Mouse (Mus musculus): ENCODE results near the gene Mfsd13b. TPM values are rescaled to one million over a fixed set of nuclear protein-coding genes. Genes with fewer than 3 reads are reported as not detected.
"Not testable (repeated sequence)": the region's sequence is repeated elsewhere in the genome, so short reads cannot be mapped to it uniquely, and the experiment has no call there.

Gene Mfsd13b
- total RNA-seq, 4 experiments from 2014 or later: 0.15 to 0.49 TPM; not detected in 2

GRCm38 (mm10) chr7:120991191-120991590 is 8.9 kb downstream of the Mfsd13b start:
- DNase-seq: no peak

GRCm38 (mm10) chr7:120999021-120999530 is 16.8 kb downstream of the Mfsd13b start:
- no peak for DNase-seq

GRCm38 (mm10) chr7:121000065-121000822 is 17.9 kb downstream of the Mfsd13b start:
- DNase-seq: no peak

GRCm38 (mm10) chr7:121001879-121002278 is 19.6 kb downstream of the Mfsd13b start:
- no peak for DNase-seq

GRCm38 (mm10) chr7:121002407-121002928 is 20.2 kb downstream of the Mfsd13b start:
- DNase-seq: no peak

GRCm38 (mm10) chr7:121003793-121004418 is 21.6 kb downstream of the Mfsd13b start:
- peak; percentile 6 for DNase-seq

GRCm38 (mm10) chr7:121011794-121012689 is 29.7 kb downstream of the Mfsd13b start:
- no peak for DNase-seq

GRCm38 (mm10) chr7:121014486-121014885 is 32.2 kb downstream of the Mfsd13b start:
- DNase-seq: no peak

GRCm38 (mm10) chr7:121018778-121019177 is 36.5 kb downstream of the Mfsd13b start:
- DNase-seq: no peak

GRCm38 (mm10) chr7:121020277-121020676 is 38.0 kb downstream of the Mfsd13b start:
- no peak for DNase-seq

- no peak for DNase-seq
Observed at GRCm38 (mm10) chr7:121025221-121026008, 43.1 kb downstream of the Mfsd13b start.

GRCm38 (mm10) chr7:121026300-121026699 is 44.0 kb downstream of the Mfsd13b start:
- no peak for DNase-seq

- DNase-seq: not testable (repeated sequence)
Observed at GRCm38 (mm10) chr7:121029947-121030346, 47.6 kb downstream of the Mfsd13b start.

GRCm38 (mm10) chr7:121033856-121034652 is 51.7 kb downstream of the Mfsd13b start, which contains the start of gene Mettl9:
Gene Mettl9 (plus strand): TSS chr7:121034445.
- peak; percentile 93 for DNase-seq

- DNase-seq: no peak
Observed at GRCm38 (mm10) chr7:121034701-121035141, 52.4 kb downstream of the Mfsd13b start.

GRCm38 (mm10) chr7:121035161-121035721 is 52.9 kb downstream of the Mfsd13b start:
- DNase-seq: peak; percentile 55

- DNase-seq: no peak
Observed at GRCm38 (mm10) chr7:121040595-121040994, 58.3 kb downstream of the Mfsd13b start.

GRCm38 (mm10) chr7:121041989-121042388 is 59.7 kb downstream of the Mfsd13b start:
- no peak for DNase-seq

GRCm38 (mm10) chr7:121043004-121043403 is 60.7 kb downstream of the Mfsd13b start:
- no peak for DNase-seq

- no peak for DNase-seq
Observed at GRCm38 (mm10) chr7:121043510-121043909, 61.2 kb downstream of the Mfsd13b start.
